Mouse (Mus musculus): ENCODE data around the gene Cryzl2.

Gene Cryzl2

GRCm38 (mm10) chr1:157524775-157525174, 66.4 kb downstream of the Cryzl2 start:
- in situ Hi-C loops (cut with MboI, MseI): no loop called here

- in situ Hi-C loops (cut with MboI, MseI): no loop called here
Measured at GRCm38 (mm10) chr1:157525692-157526354, 67.4 kb downstream of the Cryzl2 start.

DNA sequence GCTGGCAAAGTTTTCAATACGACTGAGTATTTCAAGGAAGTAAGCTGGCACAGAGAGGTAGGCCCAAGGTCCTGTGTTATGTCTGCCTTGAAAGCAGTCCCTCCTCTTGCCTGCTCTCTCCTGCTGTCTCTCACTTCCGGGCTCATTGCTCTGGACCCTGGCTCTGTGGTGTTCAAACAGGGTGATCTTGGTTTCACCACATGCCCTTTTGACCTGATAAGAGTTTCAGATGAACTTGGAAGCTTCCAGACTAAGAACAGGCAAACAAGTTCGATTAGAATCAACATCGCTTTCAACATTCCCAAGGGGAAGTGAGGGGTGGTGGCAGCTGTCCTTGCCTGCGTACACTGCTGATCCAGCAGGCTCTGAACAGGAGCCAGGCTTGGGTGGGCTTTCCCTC, 68.2 kb downstream of the Cryzl2 start:
- in situ Hi-C loops (cut with MboI, MseI): no loop called here

- in situ Hi-C loops (cut with MboI, MseI): no loop called here
Measured at GRCm38 (mm10) chr1:157532826-157533460, 74.6 kb downstream of the Cryzl2 start.

DNA sequence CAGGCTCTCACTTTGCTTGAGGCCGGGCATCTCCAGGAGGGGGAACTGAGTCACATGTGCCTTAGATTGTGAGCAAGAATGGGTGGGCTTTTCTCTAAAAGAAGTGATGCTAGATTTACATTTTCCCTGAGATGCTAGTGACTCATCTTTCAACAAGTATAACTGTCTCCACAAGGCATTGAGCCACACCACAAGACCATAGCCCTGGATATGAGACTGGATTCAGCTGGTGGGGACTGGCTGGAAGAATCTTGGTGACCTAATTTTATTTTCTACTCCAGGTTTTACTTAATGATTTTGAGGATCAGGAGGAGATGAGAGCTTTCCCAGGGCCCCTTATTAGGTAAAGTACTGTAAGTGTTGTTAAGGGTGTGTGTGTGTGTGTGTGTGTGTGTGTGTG, 77.2 kb downstream of the Cryzl2 start:
- in situ Hi-C loops (cut with MboI, MseI): no loop called here

- in situ Hi-C loops (cut with MboI, MseI): no loop called here
Measured at GRCm38 (mm10) chr1:157536471-157536870, 78.1 kb downstream of the Cryzl2 start.

DNA sequence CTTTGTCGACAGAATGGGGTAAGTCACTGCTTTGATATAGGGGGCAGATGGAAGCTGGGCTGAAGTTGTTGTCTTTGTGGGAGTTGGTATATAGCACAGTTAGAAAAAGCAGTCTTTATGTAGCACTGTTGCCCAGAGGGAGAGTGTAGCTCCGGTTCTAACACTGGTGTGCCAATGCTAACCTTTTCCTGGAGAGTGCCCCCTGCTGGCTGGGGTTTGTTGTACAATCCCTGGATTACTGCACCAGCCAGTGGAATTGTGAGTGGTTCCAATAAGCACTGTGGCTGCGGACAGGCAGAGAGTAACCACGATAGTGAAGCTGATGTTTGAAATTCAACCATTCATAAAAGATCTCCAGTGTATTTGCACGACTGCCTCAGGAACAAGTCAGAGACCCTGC, 79.3 kb downstream of the Cryzl2 start:
- in situ Hi-C loops (cut with MboI, MseI): no loop called here

Data from regulatory T cell (primary cell).